Mouse (Mus musculus) embryonic facial prominence, embryonic 14.5 days (tissue): ENCODE results near the gene Ccdc114. TPM values are rescaled to one million over a fixed set of nuclear protein-coding genes. Genes with fewer than 3 reads are reported as not detected.
"Not testable (repeated sequence)": the region's sequence is repeated elsewhere in the genome, so short reads cannot be mapped to it uniquely, and the experiment has no call there.

Experiments
- ATAC-seq: fragments of 200-750 bp; cut with Nextera tagmentation; 2 replicates; pipeline ENCODE4 v1.8.0; 2017; ENCODE audit warnings: low read depth, moderate number of reproducible peaks, moderate TSS enrichment
- DNase-seq: peaks from one replicate; pipeline ENCODE4 v3.0.0-alpha.2; 2015; ENCODE audit warnings: low spot score
- H3K27ac ChIP-seq: fragments of 300-500 bp; sonication (generic); replicated peaks from 2 replicates; pipeline ENCODE4 v1.5.1; 2014; ENCODE audit warnings: low read depth, mild to moderate bottlenecking, low read length, moderate library complexity
- H3K27me3 ChIP-seq: fragments of 300-500 bp; sonication (generic); replicated peaks from 2 replicates; pipeline ENCODE4 v1.6.1; 2014; ENCODE audit warnings: low read length; ENCODE audit not compliant: control insufficient read depth, insufficient read depth
- H3K36me3 ChIP-seq: fragments of 300-500 bp; sonication (generic); 2 replicates; pipeline ENCODE4 v1.6.1; 2014; ENCODE audit warnings: low read length, mixed read lengths; ENCODE audit not compliant: control insufficient read depth, insufficient read depth
- H3K4me1 ChIP-seq: fragments of 300-500 bp; sonication (generic); 2 replicates; pipeline ENCODE4 v1.6.1; 2014; ENCODE audit warnings: antibody characterized with exemption, low read length; ENCODE audit not compliant: control insufficient read depth, insufficient read depth
- H3K4me2 ChIP-seq: fragments of 300-500 bp; sonication (generic); 2 replicates; pipeline ENCODE4 v1.6.1; 2014; ENCODE audit warnings: low read depth, mild to moderate bottlenecking, low read length, moderate library complexity, mixed read lengths
- H3K4me3 ChIP-seq: fragments of 300-500 bp; sonication (generic); 2 replicates; pipeline ENCODE4 v1.5.1; 2014; ENCODE audit warnings: low read depth, mild to moderate bottlenecking, low read length
- H3K9ac ChIP-seq: fragments of 300-500 bp; sonication (generic); 2 replicates; pipeline ENCODE4 v1.6.1; 2014; ENCODE audit warnings: low read depth, mild to moderate bottlenecking, low read length, moderate library complexity, mixed read lengths
- H3K9me3 ChIP-seq: fragments of 300-500 bp; sonication (generic); 2 replicates; pipeline ENCODE4 v1.6.1; 2016; ENCODE audit warnings: low read length; ENCODE audit not compliant: control insufficient read depth
- WGBS: fragments of 180-500 bp; shearing (Covaris S2); extraction: QIAGEN DNeasy Blood & Tissue Kit; methylation state at CpG from one replicate; pipeline ENCODE4 v1.1.7; 2014; 5-methylcytosine and 5-hydroxymethylcytosine counted together
- polyA plus RNA-seq: library from polyadenylated mRNA; unstranded; fragments of >200 nt; fragmentation: Nextera tagmentation; extraction: Ambion mirVana; gene quantifications from 2 replicates; pipeline ENCODE4 v1.2.1, GENCODE M21; 2014

The Ccdc114 gene
- polyA plus RNA-seq, 1 experiment from 2014 or later: 5.0 TPM

- ATAC-seq (peak; percentile 91), DNase-seq (peak; percentile 99)
- Histone ChIP-seq H3K4me3 (peak within 1 kb of the TSS; percentile 51), H3K27me3 (no peaks in the 10 kb centered on the region), H3K9ac (peak within 1 kb of the TSS; percentile 69), H3K36me3 (no peaks in the 10 kb centered on the region), H3K9me3 (no peaks in the 10 kb centered on the region), H3K4me2 (peak within 1 kb of the TSS; percentile 92), H3K4me1 (no peaks in the 10 kb centered on the region; the same call in 1 of the 2 replicates), H3K27ac (peak within 1 kb of the TSS; percentile 50)
- WGBS: 1% methylated on average over 39 of the region's 40 CpGs
These were observed 27.2 kb upstream of the Ccdc114 start, which contains the start of the genes Syngr4 and Tmem143 for GRCm38 (mm10) chr7:45896517-45897257. TSS of gene Syngr4 (minus strand) at chr7:45896714. TSS of gene Tmem143 (plus strand) at chr7:45896941.

GRCm38 (mm10) chr7:45897258-45897757 lies 26.6 kb upstream of the Ccdc114 start:
- H3K36me3 ChIP-seq: no peaks in the 10 kb centered on the region
- peak overlapping the region; percentile 92 for H3K4me2 ChIP-seq
- peak overlapping the region; percentile 69 for H3K9ac ChIP-seq
- peak; percentile 67 for ATAC-seq
- DNase-seq: peak; percentile 77
- H3K9me3 ChIP-seq: no peaks in the 10 kb centered on the region
- peak overlapping the region; percentile 49 for H3K27ac ChIP-seq
- peak overlapping the region; percentile 51 for H3K4me3 ChIP-seq
- no peaks in the 10 kb centered on the region; the same call in 1 of the 2 replicates for H3K4me1 ChIP-seq
- H3K27me3 ChIP-seq: no peaks in the 10 kb centered on the region
- 2% methylated on average over 16 of the region's 19 CpGs for WGBS

GRCm38 (mm10) chr7:45898125-45898524 lies 25.7 kb upstream of the Ccdc114 start:
- not testable (repeated sequence) for H3K36me3 ChIP-seq, H3K27ac ChIP-seq, H3K9ac ChIP-seq, ATAC-seq, H3K27me3 ChIP-seq, H3K4me1 ChIP-seq, H3K9me3 ChIP-seq, H3K4me3 ChIP-seq
- H3K4me2 ChIP-seq: peak overlapping the region; percentile 92
- 65% methylated on average over 4 of the region's 4 CpGs for WGBS
- DNase-seq: peak; percentile 48

GRCm38 (mm10) chr7:45901562-45901961 lies 22.3 kb upstream of the Ccdc114 start:
- Histone ChIP-seq H3K27ac (no peak overlapping the region), H3K27me3 (no peaks in the 10 kb centered on the region), H3K9me3 (no peaks in the 10 kb centered on the region), H3K9ac (no peak overlapping the region), H3K4me1 (no peaks in the 10 kb centered on the region; the same call in 1 of the 2 replicates), H3K4me2 (no peak overlapping the region), H3K4me3 (no peak overlapping the region), H3K36me3 (no peaks in the 10 kb centered on the region)
- WGBS: 65% methylated on average over 4 of the region's 5 CpGs
- ATAC-seq (no peak), DNase-seq (no peak)

GRCm38 (mm10) chr7:45902481-45903002 lies 21.3 kb upstream of the Ccdc114 start:
- 70% methylated on average over 9 of the region's 12 CpGs for WGBS
- Histone ChIP-seq H3K36me3 (no peaks in the 10 kb centered on the region), H3K27ac (no peak overlapping the region), H3K4me2 (no peak overlapping the region), H3K4me1 (no peaks in the 10 kb centered on the region; the same call in 1 of the 2 replicates), H3K9ac (no peak overlapping the region), H3K4me3 (no peak overlapping the region), H3K27me3 (no peaks in the 10 kb centered on the region), H3K9me3 (no peaks in the 10 kb centered on the region)
- ATAC-seq (no peak), DNase-seq (no peak)

GRCm38 (mm10) chr7:45906622-45907021 lies 17.2 kb upstream of the Ccdc114 start:
- peaks cover 25% of the 10 kb centered on the region for H3K36me3 ChIP-seq
- no peak overlapping the region for H3K4me3 ChIP-seq
- H3K27me3 ChIP-seq: no peaks in the 10 kb centered on the region
- WGBS: 83% methylated on average over 9 of the region's 9 CpGs
- H3K9me3 ChIP-seq: no peaks in the 10 kb centered on the region
- no peak overlapping the region for H3K4me2 ChIP-seq
- H3K4me1 ChIP-seq: no peaks in the 10 kb centered on the region
- no peak overlapping the region for H3K9ac ChIP-seq
- DNase-seq: no peak
- H3K27ac ChIP-seq: no peak overlapping the region
- no peak for ATAC-seq

GRCm38 (mm10) chr7:45908384-45908783 lies 15.5 kb upstream of the Ccdc114 start:
- no peak for DNase-seq
- H3K4me1 ChIP-seq: no peaks in the 10 kb centered on the region
- peaks cover 25% of the 10 kb centered on the region for H3K36me3 ChIP-seq
- H3K4me3 ChIP-seq: no peak overlapping the region
- no peak for ATAC-seq
- no peak overlapping the region for H3K27ac ChIP-seq
- no peak overlapping the region for H3K4me2 ChIP-seq
- no peaks in the 10 kb centered on the region for H3K27me3 ChIP-seq
- no peak overlapping the region for H3K9ac ChIP-seq
- no peaks in the 10 kb centered on the region for H3K9me3 ChIP-seq

- WGBS: 92% methylated on average over 16 of the region's 16 CpGs
- Histone ChIP-seq H3K4me2 (no peak overlapping the region), H3K4me3 (no peak overlapping the region), H3K4me1 (no peaks in the 10 kb centered on the region), H3K27ac (no peak overlapping the region), H3K9ac (no peak overlapping the region), H3K27me3 (no peaks in the 10 kb centered on the region), H3K9me3 (no peaks in the 10 kb centered on the region), H3K36me3 (peaks cover 25% of the 10 kb centered on the region)
- DNase-seq (no peak), ATAC-seq (no peak)
These were observed 14.7 kb upstream of the Ccdc114 start for GRCm38 (mm10) chr7:45909145-45909544.
